Mouse (Mus musculus) midbrain, embryonic 11.5 days (tissue): ENCODE measurements around the gene Slc25a17. TPM values are rescaled to one million over a fixed set of nuclear protein-coding genes. Genes with fewer than 3 reads are reported as not detected.

Source experiments
- ATAC-seq: fragments of 200-750 bp; cut with Nextera tagmentation; 2 replicates; pipeline ENCODE4 v1.8.0; 2017; ENCODE audit warnings: moderate TSS enrichment, moderate library complexity; ENCODE audit not compliant: low FRiP score
- DNase-seq: peaks from one replicate; pipeline ENCODE4 v3.0.0; 2015; ENCODE audit warnings: low spot score; ENCODE audit errors: missing footprints
- H3K27ac ChIP-seq: fragments of 300-500 bp; sonication (generic); 2 replicates; pipeline ENCODE4 v1.5.1; 2014; ENCODE audit warnings: low read depth, low read length
- H3K27me3 ChIP-seq: fragments of 300-500 bp; sonication (generic); 2 replicates; pipeline ENCODE4 v1.6.1; 2014; ENCODE audit warnings: mild to moderate bottlenecking, low read length, moderate library complexity, mixed read lengths; ENCODE audit not compliant: control insufficient read depth, insufficient read depth
- H3K36me3 ChIP-seq: fragments of 300-500 bp; sonication (generic); 2 replicates; pipeline ENCODE4 v1.6.1; 2014; ENCODE audit warnings: mild to moderate bottlenecking, low read length, moderate library complexity, mixed read lengths; ENCODE audit not compliant: control insufficient read depth, insufficient read depth
- H3K4me1 ChIP-seq: fragments of 300-500 bp; sonication (generic); 2 replicates; pipeline ENCODE4 v1.6.1; 2014; ENCODE audit warnings: low read length; ENCODE audit not compliant: control insufficient read depth, insufficient read depth
- H3K4me2 ChIP-seq: fragments of 300-500 bp; sonication (generic); 2 replicates; pipeline ENCODE4 v1.6.1; 2014; ENCODE audit warnings: mild to moderate bottlenecking, moderate library complexity
- H3K4me3 ChIP-seq: fragments of 300-500 bp; sonication (generic); 2 replicates; pipeline ENCODE4 v1.5.1; 2014; ENCODE audit warnings: low read depth, low read length
- H3K9ac ChIP-seq: fragments of 300-500 bp; sonication (generic); 2 replicates; pipeline ENCODE4 v1.6.1; 2014; ENCODE audit warnings: low read length
- H3K9me3 ChIP-seq: fragments of 300-500 bp; sonication (generic); 2 replicates; pipeline ENCODE4 v1.6.1; 2016; ENCODE audit warnings: low read length; ENCODE audit not compliant: control insufficient read depth
- WGBS: fragments of 180-500 bp; shearing (Covaris S2); extraction: QIAGEN DNeasy Blood & Tissue Kit; methylation state at CpG from one replicate; pipeline ENCODE4 v1.1.7; 2014; 5-methylcytosine and 5-hydroxymethylcytosine counted together
- polyA plus RNA-seq: library from polyadenylated mRNA; unstranded; fragments of >200 nt; fragmentation: Nextera tagmentation; extraction: Ambion mirVana; gene quantifications from 2 replicates; pipeline ENCODE4 v1.2.1, GENCODE M21; 2014

The Slc25a17 gene
- polyA plus RNA-seq, 1 experiment from 2014 or later, result 110 TPM

DNA sequence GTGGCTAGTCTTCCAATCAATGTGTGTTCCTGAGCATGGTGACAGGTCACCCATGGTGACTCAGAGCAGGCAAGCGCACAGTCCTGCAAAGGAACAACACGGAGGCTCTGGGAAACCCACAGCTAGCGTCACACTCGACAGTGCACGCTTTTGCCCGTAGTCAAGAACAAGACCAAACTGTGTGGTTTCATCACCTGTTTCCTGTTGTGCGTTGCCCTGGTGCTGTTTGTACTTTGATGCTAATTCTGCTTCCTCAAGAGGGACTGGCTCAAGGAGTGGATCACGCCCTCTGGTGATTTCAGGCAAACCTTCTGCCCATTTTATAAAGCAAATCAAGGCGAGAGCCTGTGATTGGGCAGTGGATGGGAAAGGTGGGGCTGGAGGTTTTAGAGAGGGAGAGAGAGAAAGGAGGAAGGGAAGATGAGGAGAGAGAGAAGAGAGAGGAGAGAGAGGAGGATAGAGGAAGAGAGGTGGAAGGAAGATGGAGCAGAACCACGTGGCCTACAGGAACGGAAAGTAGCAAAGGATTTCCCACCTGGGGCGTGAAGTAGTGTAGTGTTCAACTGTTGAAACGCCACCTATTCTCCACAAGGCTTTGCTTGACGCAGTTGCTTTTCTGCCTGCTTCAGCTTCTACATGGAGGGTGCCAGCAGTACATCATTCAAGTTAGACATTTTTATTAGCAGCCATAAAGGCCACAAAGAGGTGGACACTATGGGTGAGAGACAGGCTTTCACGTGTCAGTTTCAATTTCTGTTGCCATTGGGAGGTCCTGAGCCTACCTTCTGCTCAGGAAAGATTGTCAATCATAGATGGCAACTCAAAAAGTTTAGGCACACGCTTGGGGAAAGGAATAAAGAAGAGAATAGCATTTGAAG is 59.2 kb downstream of the Slc25a17 start:
- no peaks in the 10 kb centered on the region for H3K27me3 ChIP-seq
- WGBS, result 72% methylated on average over 16 of the region's 16 CpGs
- no peak overlapping the region for H3K9ac ChIP-seq
- H3K4me2 ChIP-seq, result no peak overlapping the region
- H3K4me1 ChIP-seq, result no peaks in the 10 kb centered on the region
- H3K27ac ChIP-seq, result no peak overlapping the region
- no peaks in the 10 kb centered on the region for H3K9me3 ChIP-seq
- DNase-seq (peak; percentile 67), ATAC-seq (no peak)
- no peak overlapping the region for H3K4me3 ChIP-seq
- H3K36me3 ChIP-seq, result no peaks in the 10 kb centered on the region

DNA sequence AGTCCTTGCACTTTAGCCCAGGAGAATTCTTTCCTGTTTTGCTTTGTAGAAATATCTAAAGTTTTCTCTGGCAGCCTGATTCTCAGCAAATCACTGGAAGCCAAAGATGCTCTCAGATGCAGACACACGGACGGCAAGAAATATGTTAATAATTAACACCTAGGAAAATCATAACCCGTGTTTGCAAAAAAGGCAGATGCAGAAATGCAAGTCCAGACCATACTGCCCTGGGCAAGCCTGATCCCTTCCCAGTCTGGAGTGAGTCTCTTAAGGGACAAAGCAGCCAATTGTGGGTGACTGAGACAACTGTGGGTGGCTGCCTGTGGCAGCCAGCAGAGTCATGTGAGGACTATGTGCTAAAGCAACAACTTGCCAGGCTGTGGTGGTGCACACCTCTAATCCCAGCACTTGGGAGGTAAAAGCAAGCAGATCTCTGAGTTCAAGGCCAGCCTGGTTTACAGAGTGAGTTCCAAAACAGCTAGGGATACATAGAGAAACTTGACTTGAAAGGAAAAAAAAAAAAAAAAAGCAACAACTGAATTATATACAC is 60.0 kb downstream of the Slc25a17 start:
- no peak overlapping the region for H3K4me2 ChIP-seq
- H3K27me3 ChIP-seq, result no peaks in the 10 kb centered on the region
- ATAC-seq (no peak), DNase-seq (peak; percentile 12)
- H3K4me3 ChIP-seq, result no peak overlapping the region
- no peaks in the 10 kb centered on the region for H3K4me1 ChIP-seq
- H3K27ac ChIP-seq, result no peak overlapping the region
- no peaks in the 10 kb centered on the region for H3K36me3 ChIP-seq
- no peak overlapping the region for H3K9ac ChIP-seq
- WGBS, result 91% methylated on average over 3 of the region's 3 CpGs
- no peaks in the 10 kb centered on the region for H3K9me3 ChIP-seq

DNA sequence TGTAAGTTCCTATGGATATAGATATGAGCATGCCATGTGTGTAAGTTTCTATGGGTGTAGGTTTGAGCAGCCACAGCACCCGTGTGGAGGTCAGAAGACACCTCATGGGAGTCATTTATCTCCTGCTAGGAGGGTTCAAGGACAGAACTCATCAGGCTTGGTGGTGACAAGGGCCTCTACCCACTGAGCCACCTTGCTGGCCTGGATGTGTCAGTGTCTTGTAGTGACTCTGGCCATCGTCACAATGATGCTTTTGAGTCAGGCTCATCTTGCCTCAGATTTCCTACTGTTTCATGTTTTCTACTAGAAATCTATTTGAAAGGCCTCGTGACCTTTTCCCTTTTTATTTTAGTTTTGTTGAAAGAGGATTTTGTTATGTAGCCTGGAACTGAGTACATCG is 61.1 kb downstream of the Slc25a17 start:
- no peak overlapping the region for H3K4me2 ChIP-seq
- WGBS, result 86% methylated on average over 4 of the region's 4 CpGs
- no peak overlapping the region for H3K27ac ChIP-seq
- no peaks in the 10 kb centered on the region for H3K4me1 ChIP-seq
- peak; percentile 69 for DNase-seq
- ATAC-seq, result no peak
- H3K4me3 ChIP-seq, result no peak overlapping the region
- no peaks in the 10 kb centered on the region for H3K9me3 ChIP-seq
- H3K36me3 ChIP-seq, result no peaks in the 10 kb centered on the region
- no peak overlapping the region for H3K9ac ChIP-seq
- H3K27me3 ChIP-seq, result no peaks in the 10 kb centered on the region

DNA sequence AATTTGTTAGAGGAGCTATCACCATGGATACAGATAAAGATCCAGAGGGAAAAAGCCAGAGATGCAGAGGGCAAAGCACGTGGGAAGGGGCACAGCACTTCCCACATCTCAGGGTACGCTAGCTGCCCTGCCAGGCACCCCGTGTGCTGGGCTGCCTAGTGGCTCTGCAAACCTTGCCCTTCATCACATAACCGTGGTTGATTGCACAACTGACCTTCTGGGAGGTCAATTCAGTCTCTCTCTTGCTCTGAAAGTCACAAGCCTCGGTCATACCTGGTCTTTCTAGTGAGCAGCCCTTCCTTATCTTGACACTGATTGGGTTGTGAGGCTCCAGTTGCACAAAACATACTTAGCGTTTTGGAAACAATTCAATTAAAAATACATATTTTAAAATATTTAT is 62.4 kb downstream of the Slc25a17 start:
- Histone ChIP-seq H3K27ac (no peak overlapping the region), H3K27me3 (no peaks in the 10 kb centered on the region), H3K4me3 (no peak overlapping the region), H3K9me3 (no peaks in the 10 kb centered on the region), H3K9ac (no peak overlapping the region), H3K4me1 (no peaks in the 10 kb centered on the region), H3K4me2 (no peak overlapping the region), H3K36me3 (no peaks in the 10 kb centered on the region)
- WGBS, result 86% methylated on average over 6 of the region's 6 CpGs
- no peak for ATAC-seq
- DNase-seq, result no peak

DNA sequence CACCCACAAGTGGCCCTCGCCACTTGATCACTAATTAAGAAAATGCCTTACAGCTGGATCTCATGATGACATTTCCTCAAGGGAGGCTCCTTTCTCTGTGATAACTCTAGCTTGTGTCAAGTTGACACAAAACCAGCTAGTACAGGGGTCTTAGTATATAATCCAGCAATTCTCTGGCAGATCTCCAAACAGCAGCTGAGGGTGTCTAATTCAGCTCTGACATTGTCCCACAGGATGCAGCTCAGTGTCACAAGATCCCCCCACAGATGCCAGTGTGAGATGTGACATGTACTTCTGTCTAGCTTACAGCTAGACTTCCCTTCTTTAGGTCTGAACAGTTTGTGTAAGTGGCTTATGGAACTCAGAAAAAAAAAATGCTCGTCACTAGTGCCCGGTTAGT is 63.1 kb downstream of the Slc25a17 start:
- 91% methylated on average over 3 of the region's 3 CpGs for WGBS
- no peaks in the 10 kb centered on the region for H3K27me3 ChIP-seq
- no peaks in the 10 kb centered on the region for H3K9me3 ChIP-seq
- DNase-seq (no peak), ATAC-seq (no peak)
- H3K9ac ChIP-seq, result no peak overlapping the region
- no peak overlapping the region for H3K4me2 ChIP-seq
- H3K4me1 ChIP-seq, result no peaks in the 10 kb centered on the region
- no peak overlapping the region for H3K4me3 ChIP-seq
- no peaks in the 10 kb centered on the region for H3K36me3 ChIP-seq
- H3K27ac ChIP-seq, result no peak overlapping the region

DNA sequence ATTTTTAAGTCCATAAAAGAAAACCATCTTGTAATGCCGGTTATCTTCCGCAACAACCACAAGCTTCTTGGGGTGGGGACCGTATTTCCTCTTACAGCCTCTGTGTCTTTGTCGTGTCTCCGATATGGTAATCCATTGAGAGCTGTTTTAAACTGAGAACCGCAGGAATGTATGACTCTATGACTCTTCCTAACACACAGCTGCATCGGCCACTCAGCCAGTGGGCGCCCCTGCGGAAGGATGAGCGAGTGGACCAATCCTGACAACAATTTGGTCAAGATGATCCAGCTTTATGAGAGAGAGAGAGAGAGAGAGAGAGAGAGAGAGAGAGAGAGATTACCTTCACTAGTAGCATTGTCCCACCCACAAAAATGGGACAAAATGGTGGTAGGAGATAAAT is 65.7 kb downstream of the Slc25a17 start:
- Histone ChIP-seq H3K9ac (no peak overlapping the region), H3K9me3 (no peaks in the 10 kb centered on the region), H3K27me3 (no peaks in the 10 kb centered on the region), H3K36me3 (no peaks in the 10 kb centered on the region), H3K27ac (no peak overlapping the region), H3K4me1 (no peaks in the 10 kb centered on the region), H3K4me2 (no peak overlapping the region), H3K4me3 (no peak overlapping the region)
- WGBS, result 95% methylated on average over 10 of the region's 10 CpGs
- ATAC-seq (no peak), DNase-seq (no peak)

DNA sequence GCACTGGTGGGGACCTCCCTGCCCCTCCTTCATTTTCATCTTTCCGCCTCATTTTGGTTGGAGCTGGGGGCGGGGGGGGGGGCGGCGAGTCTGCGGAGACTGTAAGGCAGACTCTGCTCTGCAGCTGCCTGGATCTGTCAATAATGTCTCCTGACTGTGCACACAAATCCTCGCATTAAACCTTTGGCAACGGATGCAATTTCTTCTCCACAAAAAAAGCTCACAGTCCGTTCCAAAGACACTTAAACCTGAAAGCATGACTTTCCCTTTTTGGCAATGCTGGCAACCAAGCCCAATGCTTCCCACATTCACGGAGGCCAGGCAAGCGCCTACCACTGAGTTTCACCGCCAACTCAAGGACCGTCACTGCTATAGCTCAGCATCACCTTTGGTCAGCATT is 66.2 kb downstream of the Slc25a17 start:
- no peak for ATAC-seq

DNA sequence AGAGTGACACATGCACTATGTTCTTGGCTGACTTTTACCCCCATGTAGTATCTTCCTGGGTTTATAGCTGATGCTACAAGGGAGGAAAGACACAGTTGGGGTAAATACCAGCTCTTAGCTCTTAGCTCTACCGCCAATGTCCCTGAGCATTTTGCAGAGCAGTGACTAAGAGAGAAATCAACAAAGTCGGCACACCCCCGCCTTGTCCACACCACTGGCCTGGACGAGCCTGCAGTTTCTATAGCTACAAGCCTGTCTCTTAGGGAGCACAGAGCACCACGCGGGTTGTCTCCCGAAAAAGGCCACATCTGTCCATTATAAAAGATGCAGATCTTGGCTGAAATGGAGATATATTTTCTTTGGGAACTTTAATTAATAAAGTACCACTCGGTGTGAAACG is 69.9 kb downstream of the Slc25a17 start:
- H3K27ac ChIP-seq, result no peak overlapping the region
- DNase-seq (no peak), ATAC-seq (no peak)
- WGBS, result 89% methylated on average over 9 of the region's 9 CpGs
- H3K36me3 ChIP-seq, result no peaks in the 10 kb centered on the region
- no peaks in the 10 kb centered on the region for H3K4me1 ChIP-seq
- no peak overlapping the region for H3K4me3 ChIP-seq
- H3K4me2 ChIP-seq, result no peak overlapping the region
- H3K27me3 ChIP-seq, result no peaks in the 10 kb centered on the region
- no peak overlapping the region for H3K9ac ChIP-seq
- H3K9me3 ChIP-seq, result no peaks in the 10 kb centered on the region

More for the DNA sequence above, 66.2 kb downstream of the Slc25a17 start:
- no peak for DNase-seq
- Histone ChIP-seq H3K27ac (no peak overlapping the region), H3K4me2 (no peak overlapping the region), H3K9me3 (no peaks in the 10 kb centered on the region), H3K27me3 (no peaks in the 10 kb centered on the region), H3K36me3 (no peaks in the 10 kb centered on the region), H3K9ac (no peak overlapping the region), H3K4me3 (no peak overlapping the region), H3K4me1 (no peaks in the 10 kb centered on the region)
- 86% methylated on average over 12 of the region's 12 CpGs for WGBS

DNA sequence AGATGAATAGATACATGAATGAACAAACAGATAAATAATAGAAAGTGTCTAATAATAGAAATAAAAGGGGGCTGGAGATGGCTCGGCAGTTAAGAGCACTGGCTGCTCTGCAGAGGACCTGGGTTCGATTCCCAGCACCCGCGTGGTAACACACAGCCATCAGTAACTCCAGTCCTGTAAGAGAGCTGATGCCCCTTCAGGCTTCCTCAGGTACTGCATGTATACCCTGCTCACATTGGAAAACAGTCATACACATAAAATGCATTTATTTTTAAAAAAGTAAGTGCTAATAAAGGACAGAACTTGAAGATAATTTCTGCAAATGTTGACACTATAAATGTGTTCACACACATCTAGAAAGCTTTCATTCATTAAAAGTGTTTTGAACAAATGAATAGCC is 70.4 kb downstream of the Slc25a17 start:
- no peak overlapping the region for H3K9ac ChIP-seq
- H3K36me3 ChIP-seq, result no peaks in the 10 kb centered on the region
- H3K4me1 ChIP-seq, result no peaks in the 10 kb centered on the region
- 92% methylated on average over 4 of the region's 4 CpGs for WGBS
- ATAC-seq (no peak), DNase-seq (no peak)
- H3K4me2 ChIP-seq, result no peak overlapping the region
- H3K9me3 ChIP-seq, result no peaks in the 10 kb centered on the region
- no peak overlapping the region for H3K27ac ChIP-seq
- H3K4me3 ChIP-seq, result no peak overlapping the region
- no peaks in the 10 kb centered on the region for H3K27me3 ChIP-seq
